Mouse (Mus musculus): ENCODE results near the gene Rfx4. TPM values are rescaled to one million over a fixed set of nuclear protein-coding genes. Genes with fewer than 3 reads are reported as not detected.

Rfx4 gene
- total and polyA plus RNA-seq, 2 experiments from 2014 or later, result 10.2 to 15.0 TPM

GRCm38 (mm10) chr10:84936832-84937515 lies 181.1 kb downstream of the Rfx4 start:
- DNase-seq (ENCODE audit: low spot score), result no peak
- no peak overlapping the region for H3K27ac ChIP-seq (ENCODE audit: low read depth, low read length)
- H3K27me3 ChIP-seq (ENCODE audit: insufficient read depth, low read length), result no peaks in the 10 kb centered on the region
- WGBS, result 73% methylated on average over 4 of the region's 4 CpGs
- ATAC-seq (ENCODE audit: low FRiP score), result no peak
- no peak overlapping the region for H3K4me2 ChIP-seq (ENCODE audit: low read depth, low read length, poor library complexity, severe bottlenecking)
- H3K4me3 ChIP-seq (ENCODE audit: low read depth, low read length), result no peak overlapping the region
- H3K4me1 ChIP-seq (ENCODE audit: insufficient read depth, low read length), result no peaks in the 10 kb centered on the region
- H3K9ac ChIP-seq (replicated peaks; ENCODE audit: low read length, poor library complexity, severe bottlenecking), result no peak overlapping the region
- TF ChIP-seq CTCF (IDR thresholded peaks at IDR 0.05), result no peak
- H3K9me3 ChIP-seq (ENCODE audit: low read length), result no peaks in the 10 kb centered on the region
- peaks cover 11% of the 10 kb centered on the region for H3K36me3 ChIP-seq (ENCODE audit: insufficient read depth, low read length)

GRCm38 (mm10) chr10:84938094-84938820 lies 182.4 kb downstream of the Rfx4 start:
- DNase-seq (ENCODE audit: low spot score), result no peak
- no peak for TF ChIP-seq CTCF (IDR thresholded peaks at IDR 0.05)
- no peak overlapping the region for H3K4me2 ChIP-seq (ENCODE audit: low read depth, low read length, poor library complexity, severe bottlenecking)
- H3K4me1 ChIP-seq (ENCODE audit: insufficient read depth, low read length), result no peaks in the 10 kb centered on the region
- H3K9me3 ChIP-seq (ENCODE audit: low read length), result no peaks in the 10 kb centered on the region
- no peak overlapping the region for H3K27ac ChIP-seq (ENCODE audit: low read depth, low read length)
- no peak overlapping the region for H3K4me3 ChIP-seq (ENCODE audit: low read depth, low read length)
- 75% methylated on average over 14 of the region's 14 CpGs for WGBS
- no peak for ATAC-seq (ENCODE audit: low FRiP score)
- peaks cover 11% of the 10 kb centered on the region for H3K36me3 ChIP-seq (ENCODE audit: insufficient read depth, low read length)
- no peak overlapping the region for H3K9ac ChIP-seq (replicated peaks; ENCODE audit: low read length, poor library complexity, severe bottlenecking)
- H3K27me3 ChIP-seq (ENCODE audit: insufficient read depth, low read length), result no peaks in the 10 kb centered on the region

GRCm38 (mm10) chr10:84938886-84939285 lies 183.0 kb downstream of the Rfx4 start:
- Histone ChIP-seq H3K9me3 (ENCODE audit: low read length) (no peaks in the 10 kb centered on the region), H3K27me3 (ENCODE audit: insufficient read depth, low read length) (no peaks in the 10 kb centered on the region), H3K4me3 (ENCODE audit: low read depth, low read length) (no peak overlapping the region), H3K27ac (ENCODE audit: low read depth, low read length) (no peak overlapping the region), H3K4me2 (ENCODE audit: low read depth, low read length, poor library complexity, severe bottlenecking) (no peak overlapping the region), H3K36me3 (ENCODE audit: insufficient read depth, low read length) (peaks cover 11% of the 10 kb centered on the region), H3K9ac (replicated peaks; ENCODE audit: low read length, poor library complexity, severe bottlenecking) (no peak overlapping the region), H3K4me1 (ENCODE audit: insufficient read depth, low read length) (no peaks in the 10 kb centered on the region)
- no peak for DNase-seq (ENCODE audit: low spot score)
- no peak for ATAC-seq (ENCODE audit: low FRiP score)
- no peak for TF ChIP-seq CTCF (IDR thresholded peaks at IDR 0.05)
- 78% methylated on average over 5 of the region's 5 CpGs for WGBS

- H3K27ac ChIP-seq (ENCODE audit: low read depth, low read length), result no peak overlapping the region
- peaks cover 11% of the 10 kb centered on the region for H3K36me3 ChIP-seq (ENCODE audit: insufficient read depth, low read length)
- no peak for TF ChIP-seq CTCF (IDR thresholded peaks at IDR 0.05)
- 68% methylated on average over 1 of the region's 1 CpGs for WGBS
- no peak overlapping the region for H3K9ac ChIP-seq (replicated peaks; ENCODE audit: low read length, poor library complexity, severe bottlenecking)
- ATAC-seq (ENCODE audit: low FRiP score), result no peak
- H3K4me1 ChIP-seq (ENCODE audit: insufficient read depth, low read length), result no peaks in the 10 kb centered on the region
- H3K27me3 ChIP-seq (ENCODE audit: insufficient read depth, low read length), result no peaks in the 10 kb centered on the region
- DNase-seq (ENCODE audit: low spot score), result no peak
- no peak overlapping the region for H3K4me2 ChIP-seq (ENCODE audit: low read depth, low read length, poor library complexity, severe bottlenecking)
- H3K9me3 ChIP-seq (ENCODE audit: low read length), result no peaks in the 10 kb centered on the region
- H3K4me3 ChIP-seq (ENCODE audit: low read depth, low read length), result no peak overlapping the region
Measured at GRCm38 (mm10) chr10:84940356-84940755, 184.5 kb downstream of the Rfx4 start.

GRCm38 (mm10) chr10:84945692-84946091 lies 189.8 kb downstream of the Rfx4 start:
- peak; percentile 56 for TF ChIP-seq CTCF (IDR thresholded peaks at IDR 0.05)

GRCm38 (mm10) chr10:84948970-84949683 lies 193.3 kb downstream of the Rfx4 start:
- Histone ChIP-seq H3K9ac (replicated peaks; ENCODE audit: low read length, poor library complexity, severe bottlenecking) (no peak overlapping the region), H3K27ac (ENCODE audit: low read depth, low read length) (no peak overlapping the region), H3K36me3 (ENCODE audit: insufficient read depth, low read length) (peaks cover 21% of the 10 kb centered on the region), H3K9me3 (ENCODE audit: low read length) (no peaks in the 10 kb centered on the region), H3K27me3 (ENCODE audit: insufficient read depth, low read length) (no peaks in the 10 kb centered on the region), H3K4me3 (ENCODE audit: low read depth, low read length) (no peak overlapping the region), H3K4me2 (ENCODE audit: low read depth, low read length, poor library complexity, severe bottlenecking) (no peak overlapping the region), H3K4me1 (ENCODE audit: insufficient read depth, low read length) (no peaks in the 10 kb centered on the region)
- no peak for TF ChIP-seq CTCF (IDR thresholded peaks at IDR 0.05)
- no peak for DNase-seq (ENCODE audit: low spot score)
- WGBS, result 83% methylated on average over 8 of the region's 8 CpGs
- no peak for ATAC-seq (ENCODE audit: low FRiP score)

More at GRCm38 (mm10) chr10:84945692-84946091, 189.8 kb downstream of the Rfx4 start:
- H3K4me1 ChIP-seq (ENCODE audit: insufficient read depth, low read length), result no peaks in the 10 kb centered on the region
- DNase-seq (ENCODE audit: low spot score) (no peak), ATAC-seq (ENCODE audit: low FRiP score) (no peak)
- H3K4me2 ChIP-seq (ENCODE audit: low read depth, low read length, poor library complexity, severe bottlenecking), result no peak overlapping the region
- H3K9ac ChIP-seq (replicated peaks; ENCODE audit: low read length, poor library complexity, severe bottlenecking), result no peak overlapping the region
- H3K27me3 ChIP-seq (ENCODE audit: insufficient read depth, low read length), result no peaks in the 10 kb centered on the region
- no peak overlapping the region for H3K27ac ChIP-seq (ENCODE audit: low read depth, low read length)
- H3K36me3 ChIP-seq (ENCODE audit: insufficient read depth, low read length), result peaks cover 16% of the 10 kb centered on the region
- H3K4me3 ChIP-seq (ENCODE audit: low read depth, low read length), result no peak overlapping the region
- WGBS, result 94% methylated on average over 3 of the region's 3 CpGs
- no peaks in the 10 kb centered on the region for H3K9me3 ChIP-seq (ENCODE audit: low read length)

Measured in midbrain, postnatal 0 days (tissue).